In the genomic region with DNA sequence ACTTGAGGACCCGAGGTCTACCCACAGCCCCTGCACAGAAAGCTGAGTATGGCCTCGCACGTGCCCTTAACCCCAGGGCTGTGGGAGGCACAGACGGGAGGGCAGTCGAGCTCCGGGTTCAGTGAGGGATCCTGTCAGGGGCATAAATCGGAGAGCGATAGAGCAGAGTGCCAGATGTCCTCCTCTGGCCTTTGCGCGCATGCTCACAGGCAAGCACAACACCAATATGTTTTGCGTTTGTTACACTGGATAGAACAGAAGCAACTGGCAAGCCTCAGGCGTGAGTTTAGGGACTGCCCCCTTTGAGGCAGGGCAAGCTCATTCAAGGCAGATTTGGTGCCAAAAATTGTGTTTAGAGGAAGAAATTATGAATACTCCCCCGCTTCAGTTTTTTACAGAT, we compare ENCODE assay signal across 12 mouse cellular contexts. TPM values are rescaled to one million over a fixed set of nuclear protein-coding genes. Genes with fewer than 3 reads are reported as not detected.
DNase-seq lines count a peak whose midpoint lies in the region; ATAC-seq lines count a peak whose summit lies in the region.
"Had no signal": no experiment of that assay in that cellular context is flagged by ENCODE, and none has a peak within 500 bp of the region (broad histone marks: within the 10 kb centered on the region; RNA-seq: fewer than 3 reads in every experiment).

No protein-coding gene starts in this region.

- peak; percentile 20 for DNase-seq in gastrocnemius, postnatal 10 days
- DNase-seq in gastrocnemius, adult 18-20 months (ENCODE audit: low spot score), result no peak
- DNase-seq in limb, embryonic 10.5 days (ENCODE audit: low spot score), result peak; percentile 46
- peak; percentile 14 for DNase-seq in ovary, postnatal 36 days (ENCODE audit: low spot score)
- DNase-seq in heart, postnatal 25 days (ENCODE audit: low spot score), result no peak
- DNase-seq in frontal cortex, postnatal 14 days (ENCODE audit: low spot score in 2 of 2), result no peak
- DNase-seq: heart, postnatal 36 days; thymus, adult 18-20 months had no signal

- no peaks in the 10 kb centered on the region for H3K36me3 ChIP-seq in neural tube, embryonic 14.5 days (ENCODE audit: control insufficient read depth, insufficient read depth, low read length)
- no peaks in the 10 kb centered on the region for H3K36me3 ChIP-seq in neural tube, embryonic 15.5 days
- H3K36me3 ChIP-seq in limb, embryonic 10.5 days, result no peaks in the 10 kb centered on the region

- ATAC-seq in neural tube, embryonic 14.5 days (ENCODE audit: low read depth), result no peak; the same call in 1 of the 2 replicates
- ATAC-seq in neural tube, embryonic 15.5 days (ENCODE audit: low FRiP score), result no peak

- 0 out of 2 replicates have a peak overlapping the region, but pooled peaks have one; percentile 4 for H3K27ac ChIP-seq in neural tube, embryonic 14.5 days (ENCODE audit: low read depth, low read length)
- no peak overlapping the region for H3K27ac ChIP-seq in neural tube, embryonic 15.5 days (replicated peaks)
- H3K27ac ChIP-seq in limb, embryonic 10.5 days, result peak overlapping the region; percentile 73; the same call in 1 of the 2 replicates
- H3K27ac ChIP-seq: liver, embryonic 14.5 days had no signal

- peaks cover 21% of the 10 kb centered on the region; the same call in 1 of the 2 replicates for H3K4me1 ChIP-seq in neural tube, embryonic 14.5 days (ENCODE audit: control insufficient read depth, insufficient read depth, low read length)
- peaks cover 50% of the 10 kb centered on the region for H3K4me1 ChIP-seq in neural tube, embryonic 15.5 days
- H3K4me1 ChIP-seq in limb, embryonic 10.5 days, result peaks cover 44% of the 10 kb centered on the region

- no peaks in the 10 kb centered on the region for H3K9me3 ChIP-seq in neural tube, embryonic 14.5 days (ENCODE audit: control insufficient read depth, low read length)
- H3K9me3 ChIP-seq in neural tube, embryonic 15.5 days (replicated peaks), result no peaks in the 10 kb centered on the region
- H3K9me3 ChIP-seq in limb, embryonic 10.5 days (replicated peaks), result no peaks in the 10 kb centered on the region

- no peaks in the 10 kb centered on the region for H3K27me3 ChIP-seq in neural tube, embryonic 14.5 days (ENCODE audit: control insufficient read depth, insufficient read depth, low read length)
- no peaks in the 10 kb centered on the region for H3K27me3 ChIP-seq in neural tube, embryonic 15.5 days (replicated peaks)
- no peaks in the 10 kb centered on the region for H3K27me3 ChIP-seq in limb, embryonic 10.5 days (ENCODE audit: low read depth, poor library complexity, severe bottlenecking)
- H3K27me3 ChIP-seq: CH12.LX had no signal

- intact Hi-C loops in heart, postnatal 25 days (cut with DNase I), result no loop called here

- WGBS in neural tube, embryonic 14.5 days, result 34% methylated on average over 13 of the region's 13 CpGs
- 36% methylated on average over 13 of the region's 13 CpGs for WGBS in neural tube, embryonic 15.5 days
- WGBS in limb, embryonic 10.5 days, result 43% methylated on average over 13 of the region's 13 CpGs

- 0 out of 2 replicates have a peak overlapping the region, but pooled peaks have one; percentile 18 for H3K9ac ChIP-seq in neural tube, embryonic 14.5 days (replicated peaks; ENCODE audit: low read depth, low read length)
- H3K9ac ChIP-seq in neural tube, embryonic 15.5 days (replicated peaks), result no peak overlapping the region
- H3K9ac ChIP-seq: liver, embryonic 14.5 days had no signal

- no peak overlapping the region for H3K4me2 ChIP-seq in neural tube, embryonic 14.5 days (ENCODE audit: low read depth, low read length)
- H3K4me2 ChIP-seq in neural tube, embryonic 15.5 days, result no peak overlapping the region

- no peak overlapping the region for H3K4me3 ChIP-seq in neural tube, embryonic 14.5 days (ENCODE audit: low read depth, low read length)
- H3K4me3 ChIP-seq in neural tube, embryonic 15.5 days (replicated peaks), result no peak overlapping the region
- no peak overlapping the region for H3K4me3 ChIP-seq in limb, embryonic 10.5 days

RNA-seq across cellular contexts. Expression of a gene that starts 53.3 kb away (rescaled TPM):
- total RNA-seq in gastrocnemius, postnatal 10 days (2021), result under 1 TPM; 0.38 TPM
- not detected for total RNA-seq in gastrocnemius, adult 18-20 months (2021)
- polyA plus RNA-seq in neural tube, embryonic 14.5 days (2014; fragmentation: Nextera tagmentation; extraction: Ambion mirVana), result 8.9 and 9.5 TPM in 2 replicates
- 10.8 and 12.6 TPM in 2 replicates for polyA plus RNA-seq in neural tube, embryonic 15.5 days (2015; fragmentation: Nextera tagmentation; extraction: Ambion mirVana)
- 0.05 TPM in 2 replicates for polyA plus RNA-seq in limb, embryonic 10.5 days (2016; fragmentation: Nextera tagmentation; extraction: Ambion mirVana)
- total RNA-seq in heart, postnatal 25 days (2021), result under 1 TPM; 0.06 to 0.10 TPM
- total RNA-seq: CH12.LX had no signal

Comparison
In these comparisons a context has a peak if more than half of its experiments do, and no peak if none do; other contexts are left out.
1. DNase-seq: peak in gastrocnemius, postnatal 10 days (single experiment), limb, embryonic 10.5 days (single experiment) and ovary, postnatal 36 days (single experiment); none in gastrocnemius, adult 18-20 months (single experiment), heart, postnatal 25 days (single experiment) and frontal cortex, postnatal 14 days (0 of 2).